Mouse (Mus musculus) left cerebral cortex, adult 11 months (tissue): ENCODE data around the gene Zc3h14.

Experiments used
- DNase-seq: peaks from one replicate; pipeline ENCODE4 v3.0.0; 2022; ENCODE audit warnings: low spot score

The Zc3h14 gene

GRCm38 (mm10) chr12:98741011-98741501 lies 5.7 kb upstream of the Zc3h14 start:
- DNase-seq = no peak

DNA sequence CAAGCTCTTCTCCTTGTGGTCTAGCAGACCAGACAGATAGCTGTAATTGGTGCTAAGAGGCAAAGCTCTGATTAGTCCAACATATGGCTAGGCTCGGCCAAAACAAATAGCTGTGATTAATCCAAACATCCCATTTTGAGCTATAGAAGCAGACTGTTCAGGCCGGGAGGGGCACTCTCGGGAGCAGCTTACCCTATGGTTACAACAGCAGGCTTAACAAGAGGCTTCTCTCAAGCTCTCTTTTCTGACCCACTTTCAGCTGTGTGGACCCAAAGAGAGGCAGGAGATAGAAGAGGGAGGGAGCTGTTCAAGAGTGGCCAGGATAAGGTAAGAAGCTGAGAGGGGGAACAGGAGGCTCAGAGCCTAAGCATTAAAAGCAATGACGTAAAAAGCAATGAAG lies 1.1 kb upstream of the Zc3h14 start:
- DNase-seq = no peak

- DNase-seq = no peak
Measured at GRCm38 (mm10) chr12:98746131-98746530, 633 bp upstream of the Zc3h14 start.

- DNase-seq = no peak
Measured at GRCm38 (mm10) chr12:98747380-98747753, 603 bp downstream of the Zc3h14 start.

GRCm38 (mm10) chr12:98757636-98758035 lies 10.9 kb downstream of the Zc3h14 start:
- no peak for DNase-seq

- no peak for DNase-seq
Measured at GRCm38 (mm10) chr12:98759700-98760099, 12.9 kb downstream of the Zc3h14 start.

- no peak for DNase-seq
Measured at GRCm38 (mm10) chr12:98766241-98766640, 19.5 kb downstream of the Zc3h14 start.

DNA sequence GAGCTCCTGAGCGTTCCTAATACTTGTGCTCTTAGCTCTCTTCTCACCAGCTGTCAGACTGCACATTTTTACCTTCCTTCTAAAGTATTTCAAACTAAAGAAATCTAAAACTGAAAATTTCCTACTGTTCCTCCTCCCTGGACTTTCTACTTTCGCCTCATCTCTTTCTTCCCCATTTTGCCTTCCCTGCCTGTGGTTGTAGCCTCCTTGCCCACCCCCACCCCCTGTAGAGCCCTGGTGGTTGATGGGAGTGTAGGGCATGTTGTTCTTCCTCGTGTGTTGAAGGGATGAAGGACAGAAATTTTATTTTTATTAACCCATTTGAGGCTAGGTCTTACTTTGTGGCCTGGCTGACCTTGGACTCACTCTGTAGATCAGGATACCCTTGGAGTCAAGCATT lies 30.7 kb downstream of the Zc3h14 start:
- no peak for DNase-seq

DNA sequence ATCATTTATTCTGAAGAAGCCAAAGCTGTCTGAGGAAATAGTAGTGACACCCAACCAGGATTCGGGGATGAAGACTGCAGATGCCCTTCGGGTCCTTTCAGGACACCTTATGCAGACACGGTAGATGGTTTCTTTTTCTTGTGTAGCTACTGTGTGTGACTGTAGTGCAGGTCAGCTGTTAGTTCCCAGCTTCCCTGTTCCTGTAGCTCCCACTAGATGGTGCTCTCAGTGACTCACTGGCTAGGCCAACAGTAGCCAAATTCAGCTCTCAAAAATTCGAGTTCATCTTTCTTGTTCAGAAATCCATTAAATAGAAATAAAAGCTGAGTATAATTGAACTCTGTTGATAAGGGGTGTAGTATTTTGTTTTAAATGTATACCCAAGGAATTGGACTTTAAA lies 32.4 kb downstream of the Zc3h14 start:
- peak; percentile 33 for DNase-seq

DNA sequence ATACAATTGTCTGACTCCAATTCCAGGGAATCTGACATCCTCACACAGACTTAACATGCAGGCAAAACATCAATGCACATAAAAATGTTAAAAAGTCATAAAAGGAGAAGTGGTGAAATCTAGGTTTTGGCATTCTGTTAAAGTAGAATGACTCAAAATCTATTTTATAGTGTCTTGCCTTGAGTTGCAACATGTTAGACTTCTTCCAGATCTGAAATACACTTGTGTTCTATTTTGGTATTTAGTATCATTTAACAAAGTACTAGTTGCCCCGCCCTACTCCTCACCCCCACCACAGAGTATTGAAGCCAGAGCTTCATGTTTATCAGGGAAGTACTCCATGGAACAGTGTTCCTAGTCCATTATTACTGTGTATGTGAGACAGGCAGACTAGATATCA lies 37.5 kb downstream of the Zc3h14 start:
- no peak for DNase-seq

DNA sequence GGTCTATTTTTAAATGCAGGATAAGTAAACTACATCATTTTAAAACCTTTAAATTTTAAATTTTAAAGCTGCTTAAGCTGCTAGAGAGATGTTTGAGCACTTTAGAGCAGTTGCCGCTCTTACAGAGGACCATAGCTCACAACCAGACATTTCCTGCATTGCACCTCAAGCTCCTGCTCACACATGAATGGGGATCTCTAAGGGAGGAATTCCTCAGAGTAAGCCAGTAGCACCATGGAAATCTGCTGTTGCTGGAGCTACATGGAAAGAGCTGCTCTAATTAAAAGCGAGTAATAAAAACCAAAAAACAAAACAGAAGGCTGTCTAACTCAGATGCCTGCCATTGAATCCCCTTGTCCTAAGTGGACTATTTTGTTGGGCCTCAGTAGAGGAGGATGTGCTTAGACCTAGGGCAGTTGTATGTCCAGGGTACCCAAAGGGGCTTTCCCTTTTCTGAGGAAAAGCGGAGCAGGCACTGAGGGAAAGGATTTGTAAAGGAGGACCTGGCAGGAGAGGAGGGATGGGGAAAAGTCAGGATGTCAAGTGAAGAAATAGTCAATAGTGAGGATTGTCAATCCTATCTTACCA lies 49.1 kb downstream of the Zc3h14 start:
- DNase-seq = no peak

DNA sequence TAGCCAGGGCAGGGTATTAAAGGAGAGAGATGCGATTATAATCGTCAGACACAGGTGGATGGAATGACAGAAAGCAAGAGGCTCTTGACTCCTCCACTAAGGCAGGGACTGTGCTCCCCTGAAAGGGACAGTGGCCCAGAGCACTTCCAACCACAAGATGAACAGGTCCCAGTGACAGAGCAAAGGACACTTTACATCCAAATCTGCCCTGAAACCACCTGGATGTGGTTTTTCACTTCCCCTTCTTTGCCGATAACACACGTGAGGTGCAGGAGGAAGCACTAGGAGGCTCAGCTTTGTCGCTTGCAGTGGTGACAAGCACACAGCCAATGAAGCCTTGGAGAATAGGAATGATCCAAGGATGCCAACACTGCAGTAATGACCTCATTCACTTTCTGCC lies 53.6 kb downstream of the Zc3h14 start:
- DNase-seq = no peak

DNA sequence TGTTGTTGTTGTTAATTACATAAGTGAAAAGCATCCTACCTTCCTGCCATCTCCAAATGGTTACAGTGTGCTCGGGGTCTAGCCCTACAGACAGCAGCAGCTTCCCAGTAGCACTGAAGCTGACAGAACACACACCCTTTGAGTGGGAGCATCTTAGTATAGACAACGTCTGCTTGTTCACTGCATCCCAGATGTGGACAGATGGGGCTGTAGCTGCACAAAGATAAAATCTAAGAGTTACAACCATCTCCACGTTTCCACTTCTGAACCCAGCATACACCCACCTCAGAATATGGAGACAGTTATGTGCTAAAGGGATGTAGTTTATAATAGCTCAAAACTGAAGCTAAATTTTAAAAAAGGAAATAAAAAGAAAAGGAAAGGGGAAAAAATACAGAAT lies 55.5 kb downstream of the Zc3h14 start:
- DNase-seq = no peak

DNA sequence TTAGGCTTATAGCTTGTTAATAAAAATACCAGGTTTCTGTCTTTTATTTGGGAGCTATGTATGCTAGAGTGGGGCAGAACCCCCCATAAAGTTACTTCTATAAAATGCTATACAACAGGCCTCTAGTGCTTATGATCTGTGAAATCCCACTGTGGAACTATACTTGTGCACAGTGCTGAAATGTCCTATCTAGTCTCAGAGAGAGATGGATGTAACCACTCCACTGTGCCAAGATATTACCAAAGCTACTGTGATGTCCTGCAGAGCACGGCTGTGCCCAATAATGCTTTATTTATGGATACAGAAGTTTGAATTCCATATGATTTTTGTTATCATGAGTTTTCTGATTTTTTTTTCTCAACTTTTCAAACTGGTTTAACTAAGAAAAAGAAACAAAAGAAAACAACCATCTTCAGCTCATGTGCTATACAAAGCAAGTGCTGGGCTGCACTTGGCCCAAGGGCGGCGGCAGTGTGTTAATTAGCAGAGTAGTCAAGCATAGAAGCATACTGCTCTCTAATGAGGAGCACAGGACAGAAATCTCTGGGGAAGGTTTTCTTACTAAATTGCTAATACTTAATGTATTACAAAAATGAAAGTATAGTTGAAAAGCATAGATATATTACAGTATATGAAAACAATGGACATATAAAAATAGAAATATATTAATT lies 57.4 kb downstream of the Zc3h14 start:
- no peak for DNase-seq

GRCm38 (mm10) chr12:98820781-98821180 lies 74.0 kb downstream of the Zc3h14 start:
- no peak for DNase-seq

DNA sequence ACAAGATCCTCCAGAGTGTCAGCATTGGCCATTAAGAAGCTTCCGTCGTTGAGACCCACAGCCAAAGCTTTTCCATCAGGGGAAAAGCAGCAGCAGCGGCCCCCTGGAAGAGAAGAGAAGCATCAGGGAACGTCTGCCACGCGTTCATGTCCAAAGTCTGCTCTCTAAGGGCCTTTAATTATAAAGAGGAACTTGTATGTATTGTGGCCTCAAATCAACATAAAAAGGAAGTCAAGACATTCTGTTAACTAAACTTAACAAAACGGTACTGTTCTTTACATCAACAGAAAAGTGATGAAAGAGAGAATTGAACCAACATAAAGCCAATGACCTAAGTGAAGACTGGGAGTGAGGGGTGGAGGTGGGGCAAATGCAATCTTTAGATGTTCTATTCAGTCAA lies 84.4 kb downstream of the Zc3h14 start:
- no peak for DNase-seq

DNA sequence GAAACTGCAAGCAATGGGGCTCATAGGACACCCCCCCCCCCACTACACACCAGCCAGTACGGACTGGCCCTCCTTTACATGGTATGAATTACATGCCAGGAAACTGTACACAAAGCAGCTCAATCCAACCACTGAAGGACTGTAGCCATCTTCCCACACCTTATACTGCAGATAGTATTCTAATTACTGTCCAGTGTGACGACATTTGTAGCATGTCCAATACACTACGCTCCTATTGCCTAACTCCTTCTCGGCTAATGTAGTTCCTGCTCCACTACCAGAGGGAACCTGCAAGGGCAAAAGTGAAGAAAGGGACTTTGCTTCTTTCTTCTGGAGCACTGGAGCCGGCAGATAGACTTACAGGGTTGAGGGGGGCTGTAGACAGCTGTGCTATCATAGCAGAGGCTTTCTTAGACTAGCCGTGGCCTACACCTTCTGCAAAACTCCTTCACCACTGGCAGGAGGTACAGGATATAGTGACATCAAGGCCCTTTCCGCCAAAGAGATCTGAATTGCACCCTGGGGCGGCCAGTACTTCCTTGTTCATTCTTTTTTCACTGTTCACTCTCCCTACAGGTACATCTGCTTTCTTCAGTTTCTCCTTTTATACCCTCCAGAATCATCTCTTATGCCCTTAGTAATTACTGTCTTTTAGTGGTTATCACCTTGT lies 86.3 kb downstream of the Zc3h14 start:
- no peak for DNase-seq

- DNase-seq = no peak
Measured at GRCm38 (mm10) chr12:98833901-98834300, 87.1 kb downstream of the Zc3h14 start.

DNA sequence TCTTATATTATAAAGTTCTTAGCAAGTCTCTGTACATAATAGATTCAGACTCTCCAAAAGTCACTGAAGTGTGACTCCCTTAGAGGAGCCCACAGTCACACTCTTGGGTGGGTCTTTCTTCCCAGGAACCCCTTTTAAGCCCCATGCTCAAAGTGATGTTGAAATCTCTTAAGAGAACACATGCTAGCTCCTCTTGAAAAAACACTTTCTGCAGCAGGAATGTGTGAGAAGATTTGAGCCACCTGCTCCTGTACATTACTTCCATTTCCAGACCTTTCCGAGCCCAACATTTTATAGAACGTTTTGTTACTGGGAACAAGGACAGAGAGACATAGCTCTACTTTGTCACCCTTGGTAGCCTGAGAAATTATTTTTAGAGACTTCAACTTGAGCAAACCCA lies 88.1 kb downstream of the Zc3h14 start:
- no peak for DNase-seq

DNA sequence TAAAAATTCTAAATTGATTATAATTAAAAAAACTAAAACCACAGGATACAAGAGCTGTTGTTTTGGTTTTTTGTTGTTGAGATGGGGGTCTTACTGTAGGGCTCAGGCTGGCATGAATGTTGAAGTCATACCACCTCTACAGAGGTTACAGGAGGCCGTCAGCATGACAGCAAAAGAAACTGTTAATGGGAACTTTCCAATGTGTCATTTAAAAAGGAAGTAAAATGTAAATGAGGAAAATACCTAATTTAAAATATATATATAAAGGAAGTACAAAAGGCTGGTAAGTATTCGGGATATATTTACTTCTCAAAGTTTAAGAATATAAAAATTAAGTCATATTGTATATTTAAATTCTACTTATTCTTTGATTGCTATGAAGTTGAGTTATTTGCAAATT lies 88.7 kb downstream of the Zc3h14 start:
- no peak for DNase-seq
